1 mouse cellular context compared by ENCODE assay signal in the genomic region with DNA sequence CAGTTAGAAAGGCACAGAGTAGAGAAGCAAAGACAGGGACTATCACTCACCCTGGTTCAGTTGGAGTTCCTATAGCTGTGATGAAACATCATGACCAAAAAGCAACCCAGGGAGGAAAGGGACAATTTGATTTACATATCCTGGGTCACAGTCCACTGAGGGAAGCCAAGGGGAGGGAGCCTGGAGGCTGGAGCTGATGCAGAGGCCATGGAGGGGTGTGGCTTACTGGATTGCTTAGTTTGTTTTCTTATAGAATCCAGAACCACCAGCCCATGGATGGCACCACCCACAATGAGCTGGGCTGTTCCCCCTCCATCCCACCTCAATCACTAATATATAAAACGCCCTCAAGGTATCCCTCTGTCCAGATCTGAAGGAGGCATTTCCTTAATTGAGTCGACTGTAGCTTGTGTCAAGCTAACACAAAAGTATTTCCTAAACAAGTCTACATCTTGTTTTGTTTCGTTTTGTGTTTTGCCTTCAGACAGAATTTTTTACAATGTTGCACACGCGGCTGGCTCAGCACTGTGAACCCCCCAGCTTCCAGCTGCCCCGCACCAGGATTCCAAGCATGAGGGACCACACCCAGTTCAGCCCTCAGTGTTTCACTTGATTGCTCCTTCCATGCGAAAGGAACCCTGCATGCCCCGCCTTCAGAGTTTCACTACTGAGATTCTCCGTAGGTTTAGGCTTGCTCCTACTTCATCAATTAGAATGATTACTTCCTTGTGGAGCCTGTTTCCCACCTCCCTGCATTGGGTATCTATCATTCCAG.
TF ChIP-seq lines count a peak whose summit lies in the region.

No protein-coding gene starts in this region.

TF ChIP-seq in ES-E14, 5 proteins besides CTCF, POLR2A, EP300 and RAD21:
- TF ChIP-seq HCFC1 (IDR thresholded peaks at IDR 0.05; ENCODE audit: borderline replicate concordance, insufficient read depth, low read length) (no peak), ZC3H11A (IDR thresholded peaks at IDR 0.05; ENCODE audit: borderline replicate concordance, low read depth, low read length) (no peak), ZNF384 (IDR thresholded peaks at IDR 0.05; ENCODE audit: low read depth, low read length) (no peak), CHD2 (IDR thresholded peaks at IDR 0.05; ENCODE audit: low read depth, low read length) (no peak), MAFK (IDR thresholded peaks at IDR 0.05; ENCODE audit: insufficient read depth, low read depth, low read length) (no peak)
